Mouse (Mus musculus): Measurements from ENCODE around the gene Col12a1.

DNA sequence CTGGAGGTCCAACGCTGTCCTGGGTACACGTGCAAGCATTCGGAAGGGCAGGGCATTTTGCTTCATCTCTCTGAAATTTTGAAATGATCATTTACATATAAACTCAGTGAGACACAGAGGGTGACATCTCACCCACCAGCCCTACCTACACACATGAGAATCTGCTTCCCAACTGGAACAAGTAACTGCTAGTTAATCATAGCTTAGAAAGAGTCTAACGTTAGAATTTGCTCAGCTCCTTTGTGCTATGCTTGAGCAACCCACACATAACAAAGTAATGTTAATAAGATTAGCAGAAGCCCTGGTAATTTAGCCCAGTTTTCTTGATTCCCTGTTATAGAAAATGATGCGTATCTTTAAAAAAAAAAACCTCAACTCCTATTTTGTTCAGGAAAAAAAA, 102.6 kb downstream of the Col12a1 start:
- TF ChIP-seq POLR2A (IDR thresholded peaks at IDR 0.05; ENCODE audit: borderline replicate concordance, insufficient read depth, low read length) (no peak), CTCF (IDR thresholded peaks at IDR 0.05; ENCODE audit: borderline replicate concordance, insufficient read depth, low read depth, low read length) (no peak)
